Mouse (Mus musculus) bone marrow macrophage, adult 2 months (primary cell): ENCODE data around the gene March10.

Source experiments
- CTCF ChIP-seq: IDR thresholded peaks from 2 replicates; pipeline ENCODE4 v1.5.1; 2012; ENCODE audit warnings: low read depth, mild to moderate bottlenecking, low read length, moderate library complexity
- POLR2A ChIP-seq: IDR thresholded peaks from 2 replicates; pipeline ENCODE4 v1.6.1; 2012; ENCODE audit warnings: mild to moderate bottlenecking, low read depth, low read length, borderline replicate concordance

- TF ChIP-seq POLR2A (no peak), CTCF (no peak)
These were observed 45.8 kb upstream of the March10 start for GRCm38 (mm10) chr11:105502311-105502710.
